Mouse (Mus musculus) embryonic fibroblast, embryonic 13.5 days (primary cell): Measurements from ENCODE around the gene Brd3. TPM values are rescaled to one million over a fixed set of nuclear protein-coding genes. Genes with fewer than 3 reads are reported as not detected.
A peak's percentile ranks its signal among the peaks of the same experiment; 100 is the strongest.

Experiments used
- H3K27ac ChIP-seq: 2 replicates; pipeline ENCODE4 v1.5.1; 2012; ENCODE audit warnings: low read length, control low read depth, inconsistent platforms; ENCODE audit not compliant: insufficient read depth
- H3K4me1 ChIP-seq: 2 replicates; pipeline ENCODE4 v1.6.1; 2011; ENCODE audit warnings: low read length; ENCODE audit not compliant: control insufficient read depth, insufficient read depth
- H3K4me3 ChIP-seq: 2 replicates; pipeline ENCODE4 v1.5.1; 2011; ENCODE audit warnings: mild to moderate bottlenecking, control low read depth, low read length; ENCODE audit not compliant: insufficient read depth
- CTCF ChIP-seq: IDR thresholded peaks from 2 replicates; pipeline ENCODE4 v1.5.1; 2011; ENCODE audit warnings: mild to moderate bottlenecking, control low read depth, low read length, moderate library complexity, borderline replicate concordance; ENCODE audit not compliant: insufficient read depth
- POLR2A ChIP-seq: IDR thresholded peaks from 2 replicates; pipeline ENCODE4 v1.6.1; 2011; ENCODE audit warnings: low read depth, mild to moderate bottlenecking, control low read depth, low read length, moderate library complexity
- polyA plus RNA-seq: library from polyadenylated mRNA; stranded (reverse); fragments of >200 nt; gene quantifications from 2 replicates; pipeline ENCODE4 v1.2.4, GENCODE M21; 2011; ENCODE audit warnings: low read depth; ENCODE audit not compliant: missing spikeins, insufficient read length

Brd3 gene
- polyA plus RNA-seq, 1 experiment = 41.4 TPM

DNA sequence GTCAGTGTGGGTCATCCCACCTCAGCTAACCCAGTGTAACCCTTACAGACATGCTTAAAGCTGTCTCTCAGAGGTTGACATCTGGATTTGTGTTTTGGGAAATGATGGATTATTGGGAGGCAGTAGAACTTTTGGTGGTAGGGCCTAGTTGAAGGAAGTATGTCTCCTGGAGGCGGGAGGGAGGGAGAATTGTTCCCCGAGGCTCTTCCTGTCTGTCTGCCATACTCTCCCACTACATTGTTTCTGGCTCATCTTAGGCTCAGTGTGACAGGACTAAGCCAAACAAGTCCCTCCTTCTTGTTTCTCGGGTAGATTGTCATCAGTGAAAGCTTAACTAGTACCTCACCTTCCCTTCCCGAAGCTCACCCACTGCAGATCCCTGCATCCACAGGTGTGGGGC, 20.7 kb downstream of the Brd3 start:
- Histone ChIP-seq H3K27ac (no peak overlapping the region), H3K4me1 (no peaks in the 10 kb centered on the region), H3K4me3 (no peak overlapping the region)
- no peak for TF ChIP-seq CTCF
- TF ChIP-seq POLR2A = no peak

DNA sequence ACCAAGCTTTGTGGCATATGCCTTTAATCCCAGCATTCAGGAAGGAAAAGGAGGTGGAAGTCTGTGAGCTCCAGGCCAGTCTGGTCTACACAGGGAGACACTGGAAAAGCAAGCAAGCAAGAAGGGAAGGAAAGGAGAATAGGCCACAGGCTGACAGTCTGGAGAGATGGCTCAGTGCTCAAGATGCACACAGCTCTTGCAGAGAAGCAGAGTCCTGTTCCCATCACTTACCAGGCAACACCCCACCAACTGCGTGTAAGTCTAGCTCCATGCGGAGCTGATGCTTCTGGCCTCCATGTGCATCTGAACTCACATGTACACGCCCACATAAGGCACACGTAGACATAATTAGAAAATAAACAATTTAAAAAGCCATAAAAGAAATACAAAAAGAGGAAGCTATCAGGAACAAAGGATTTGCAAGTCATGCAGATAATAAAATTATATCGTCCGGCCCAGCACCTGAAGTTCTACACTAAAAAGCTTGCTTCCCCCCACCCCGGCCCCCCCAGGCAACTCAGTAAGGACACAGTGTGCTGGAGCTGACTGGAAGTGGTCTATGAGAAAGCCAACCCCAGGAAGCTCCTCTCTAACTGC, 25.1 kb downstream of the Brd3 start:
- H3K4me3 ChIP-seq = no peak overlapping the region
- TF ChIP-seq CTCF = no peak
- TF ChIP-seq POLR2A = no peak
- no peaks in the 10 kb centered on the region for H3K4me1 ChIP-seq
- H3K27ac ChIP-seq = no peak overlapping the region

GRCm38 (mm10) chr2:27480367-27480766, 27.1 kb downstream of the Brd3 start:
- no peak overlapping the region for H3K4me3 ChIP-seq
- TF ChIP-seq CTCF (no peak), POLR2A (no peak)
- H3K4me1 ChIP-seq = no peaks in the 10 kb centered on the region
- H3K27ac ChIP-seq = no peak overlapping the region

DNA sequence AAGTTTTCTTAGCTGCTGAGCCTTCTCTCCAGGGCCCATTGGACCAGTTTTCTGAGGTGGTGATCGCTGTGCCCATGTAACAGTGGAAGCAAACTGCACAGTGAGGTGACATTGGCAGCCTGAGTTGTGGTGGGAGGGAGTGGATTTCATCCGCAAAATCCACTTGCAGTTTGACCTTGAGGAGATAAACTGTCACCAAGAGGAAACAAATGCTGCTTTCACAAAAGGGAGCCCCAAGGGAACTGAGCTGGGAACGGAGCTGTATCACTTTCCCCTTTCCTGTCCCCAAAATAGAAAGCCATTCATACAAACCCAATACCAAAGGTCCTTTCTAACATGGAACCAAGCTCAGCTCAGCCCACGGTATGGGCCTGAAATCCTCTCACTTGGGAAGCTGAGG, 27.6 kb downstream of the Brd3 start:
- no peak overlapping the region for H3K27ac ChIP-seq

GRCm38 (mm10) chr2:27476303-27477192, 30.9 kb downstream of the Brd3 start:
- peak overlapping the region; percentile 71 for H3K4me3 ChIP-seq
- no peaks in the 10 kb centered on the region; the same call in 1 of the 2 replicates for H3K4me1 ChIP-seq
- TF ChIP-seq POLR2A = no peak
- no peak overlapping the region for H3K27ac ChIP-seq

More for the DNA sequence above, 27.6 kb downstream of the Brd3 start:
- H3K4me3 ChIP-seq = no peak overlapping the region
- no peak for TF ChIP-seq CTCF
- TF ChIP-seq POLR2A = no peak
- no peaks in the 10 kb centered on the region for H3K4me1 ChIP-seq

- peak; percentile 80 for TF ChIP-seq POLR2A
- TF ChIP-seq CTCF = no peak
- Histone ChIP-seq H3K4me3 (peak overlapping the region; percentile 94), H3K4me1 (no peaks in the 10 kb centered on the region; the same call in 1 of the 2 replicates), H3K27ac (peak overlapping the region; percentile 80)
Measured at GRCm38 (mm10) chr2:27475495-27476302, 31.8 kb downstream of the Brd3 start.

DNA sequence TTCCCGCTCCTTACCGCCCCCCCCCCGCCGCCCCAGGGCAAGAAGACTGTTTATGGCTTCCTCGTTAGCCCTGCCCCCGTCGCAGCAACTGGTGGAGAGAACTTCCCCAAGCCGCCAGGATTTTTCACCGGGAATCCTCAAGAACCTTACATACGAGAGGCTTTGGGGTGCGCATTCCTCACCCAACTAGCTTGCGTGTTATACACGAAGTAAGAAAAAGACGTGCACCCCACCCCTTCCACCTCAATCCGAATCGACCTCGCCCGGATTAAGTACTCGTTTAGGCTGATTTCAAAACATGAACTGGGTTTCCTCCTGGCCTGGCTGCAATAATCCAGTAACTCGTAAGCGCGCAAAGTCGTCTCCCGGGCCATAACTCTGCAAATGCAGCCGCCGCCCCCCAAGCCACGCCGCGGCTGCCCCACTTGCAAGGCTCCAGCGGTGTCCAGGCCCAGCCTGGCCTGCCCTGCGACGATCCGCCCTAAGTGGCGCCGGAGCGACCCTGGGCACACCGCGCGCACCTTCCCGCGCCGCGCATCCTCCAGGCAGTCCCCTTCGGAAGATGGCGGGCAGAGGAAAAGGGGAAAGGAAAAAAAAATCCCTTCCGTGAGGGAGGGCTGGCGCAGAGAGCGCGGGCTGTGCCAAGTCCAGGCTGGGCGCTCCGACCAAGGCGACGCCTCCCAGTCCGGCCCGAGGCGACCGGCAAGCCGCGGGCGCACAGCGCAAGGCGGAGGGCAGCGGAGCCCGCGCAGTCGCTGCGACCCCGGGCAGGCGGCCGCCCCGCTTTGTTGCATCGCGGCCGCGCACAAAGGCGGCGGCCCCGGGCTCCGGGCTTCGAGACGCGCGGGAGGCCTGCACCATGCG, 32.6 kb downstream of the Brd3 start:
- Histone ChIP-seq H3K4me3 (peak overlapping the region; percentile 94), H3K4me1 (no peaks in the 10 kb centered on the region; the same call in 1 of the 2 replicates), H3K27ac (peak overlapping the region; percentile 56)
- TF ChIP-seq POLR2A = peak; percentile 17; the same call in 1 of the 2 replicates
- no peak for TF ChIP-seq CTCF

DNA sequence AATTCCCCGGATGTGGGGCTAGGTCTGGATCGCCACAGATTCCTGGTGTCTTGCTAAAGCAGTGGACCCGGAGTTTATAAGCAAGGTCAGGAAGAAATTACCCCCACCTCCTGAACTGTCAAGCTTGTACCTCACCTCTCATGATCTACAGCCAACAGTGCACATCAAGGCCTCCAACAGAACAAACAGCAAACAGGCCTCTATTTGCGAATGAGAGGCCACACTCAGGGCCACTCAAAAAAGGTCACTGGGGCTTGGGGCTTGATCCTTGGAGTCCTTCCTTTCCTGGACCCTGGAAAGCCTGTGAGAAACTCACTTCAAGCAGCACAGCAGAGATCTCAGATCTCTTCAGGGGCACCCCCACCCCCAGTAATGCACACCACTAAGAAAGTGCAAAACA, 33.6 kb downstream of the Brd3 start:
- Histone ChIP-seq H3K4me3 (peak overlapping the region; percentile 94), H3K27ac (no peak overlapping the region), H3K4me1 (no peaks in the 10 kb centered on the region; the same call in 1 of the 2 replicates)
- TF ChIP-seq CTCF = no peak
- no peak for TF ChIP-seq POLR2A
